Mouse (Mus musculus) heart, adult 8-10 months (tissue): ENCODE data around the gene Awat2. TPM values are rescaled to one million over a fixed set of nuclear protein-coding genes. Genes with fewer than 3 reads are reported as not detected.
"Not testable (repeated sequence)": the region's sequence is repeated elsewhere in the genome, so short reads cannot be mapped to it uniquely, and the experiment has no call there.

Source experiments
- DNase-seq: peaks from one replicate; pipeline ENCODE4 v3.0.0; 2022; ENCODE audit warnings: low spot score
- microRNA-seq: library from miRNA; unstranded; fragments of <30 nt; microRNA quantifications from one replicate; pipeline ENCODE4 v1.2.0, GENCODE M21; 2022
- total RNA-seq, 4 experiments: library from RNA; stranded (reverse); gene quantifications; 2 replicates each; pipeline ENCODE4 v1.2.4; 2022

The Awat2 gene
- under 1 TPM in 1 of 4 experiments, not detected in 3; 0.33 TPM for total RNA-seq

GRCm38 (mm10) chrX:100442617-100443016 is at the start of gene Awat2:
Awat2 (minus strand) TSS chrX:100442717.
- DNase-seq = not testable (repeated sequence)

- peak; percentile 49 for DNase-seq
These were observed 37.8 kb upstream of the Awat2 start for GRCm38 (mm10) chrX:100480317-100480716.

- DNase-seq = peak; percentile 6
These were observed 33.2 kb upstream of the Awat2 start for GRCm38 (mm10) chrX:100475569-100476223.

- peak; percentile 26 for DNase-seq
These were observed 29.0 kb upstream of the Awat2 start for GRCm38 (mm10) chrX:100471491-100471890.

GRCm38 (mm10) chrX:100470126-100470525 is 27.6 kb upstream of the Awat2 start:
- DNase-seq = no peak

GRCm38 (mm10) chrX:100468047-100468446 is 25.5 kb upstream of the Awat2 start:
- no peak for DNase-seq

GRCm38 (mm10) chrX:100443532-100443931 is 1.0 kb upstream of the Awat2 start:
- no peak for DNase-seq

GRCm38 (mm10) chrX:100432311-100432710 is 10.2 kb downstream of the Awat2 start:
- no peak for DNase-seq

- no peak for DNase-seq
These were observed 13.8 kb downstream of the Awat2 start, which contains the start of gene Otud6a for GRCm38 (mm10) chrX:100428693-100429092. Otud6a (plus strand) TSS chrX:100429013.

- DNase-seq = no peak
These were observed 33.3 kb downstream of the Awat2 start for GRCm38 (mm10) chrX:100409245-100409644.

GRCm38 (mm10) chrX:100401657-100402056 is 40.9 kb downstream of the Awat2 start:
- no peak for DNase-seq

GRCm38 (mm10) chrX:100400900-100401299 is 41.6 kb downstream of the Awat2 start:
- DNase-seq = no peak

GRCm38 (mm10) chrX:100395026-100395425 is 47.5 kb downstream of the Awat2 start:
- DNase-seq = no peak

- no peak for DNase-seq
These were observed 48.2 kb downstream of the Awat2 start for GRCm38 (mm10) chrX:100394223-100394861.

- peak; percentile 28 for DNase-seq
These were observed 50.2 kb downstream of the Awat2 start for GRCm38 (mm10) chrX:100392304-100392703.

- no peak for DNase-seq
These were observed 52.6 kb downstream of the Awat2 start for GRCm38 (mm10) chrX:100389887-100390286.

- peak; percentile 2 for DNase-seq
These were observed 85.5 kb downstream of the Awat2 start for GRCm38 (mm10) chrX:100356974-100357373.

Small RNA genes lying within 50 kb of the gene (microRNA-seq; reads per million reads assigned to microRNA genes)
- 1,599 reads per million, percentile 84 among the genes with 10 or more reads in this experiment for gene Mir676

Other genes with a start within 250 kb of the Awat2 start
- not detected for gene Otud6a, start 13.7 kb downstream of the Awat2 start, total RNA-seq
- 10 to 100 TPM; 38.5 to 44.6 (median 42.8) TPM for gene Igbp1, start 51.6 kb upstream of the Awat2 start, total RNA-seq
- not detected for gene Dgat2l6, start 82.1 kb upstream of the Awat2 start, total RNA-seq
- gene Awat1, start 129.5 kb upstream of the Awat2 start, total RNA-seq = not detected
- gene P2ry4, start 152.2 kb upstream of the Awat2 start, total RNA-seq = not detected
- not detected for gene Arr3, start 162.8 kb upstream of the Awat2 start, total RNA-seq
- gene Kif4, start 183.0 kb upstream of the Awat2 start, total RNA-seq = under 1 TPM; 0.08 to 0.52 (median 0.38) TPM
- 10 to 100 TPM; 21.5 to 26.8 (median 25.9) TPM for gene Pdzd11, start 183.9 kb upstream of the Awat2 start, total RNA-seq